Mouse (Mus musculus) large intestine, adult 2 months (tissue): ENCODE results near the gene Cd46. TPM values are rescaled to one million over a fixed set of nuclear protein-coding genes. Genes with fewer than 3 reads are reported as not detected.

ENCODE experiments used
- DNase-seq: peaks from one replicate; pipeline ENCODE4 v3.0.0-alpha.2; 2012; ENCODE audit warnings: low read depth, low spot score
- WGBS: fragments of 180-500 bp; shearing (Covaris S2); methylation state at CpG from one replicate; pipeline ENCODE4 v1.1.7; 2018; 5-methylcytosine and 5-hydroxymethylcytosine counted together
- polyA plus RNA-seq: library from polyadenylated mRNA; depleted of rRNA; stranded (reverse); fragments of >200 nt; gene quantifications from 2 replicates; pipeline ENCODE4 v1.2.3, GENCODE M21; 2012

Cd46 gene
- polyA plus RNA-seq, 1 experiment: 0.38 TPM

DNA sequence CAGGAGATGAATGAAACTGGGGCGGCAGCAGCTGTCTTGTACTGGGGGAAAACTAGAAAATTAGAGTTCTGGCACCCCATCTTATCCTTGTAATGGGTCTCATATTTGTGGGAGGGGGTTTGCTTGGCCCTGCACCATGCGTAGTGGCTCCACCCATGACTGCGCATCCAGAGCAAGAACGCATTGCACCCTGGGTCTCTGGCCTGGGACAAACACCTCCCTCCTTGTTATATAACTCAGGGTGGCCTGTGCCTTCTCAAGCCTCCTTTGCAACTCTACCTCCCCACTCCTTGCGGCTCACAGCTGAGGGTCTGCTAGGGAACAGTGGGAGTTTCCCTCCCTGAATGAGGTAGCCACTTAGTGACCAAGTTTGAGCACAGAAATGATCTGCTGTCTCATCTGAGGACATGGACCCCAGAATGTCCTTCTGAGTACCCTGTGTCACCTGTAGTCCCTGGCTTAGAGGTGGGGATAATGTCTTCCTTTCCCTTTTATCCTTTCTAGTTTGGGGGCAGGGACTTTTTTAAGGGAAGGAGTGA, 72.9 kb downstream of the Cd46 start:
- DNase-seq: no peak
- WGBS: 94% methylated on average over 5 of the region's 5 CpGs

DNA sequence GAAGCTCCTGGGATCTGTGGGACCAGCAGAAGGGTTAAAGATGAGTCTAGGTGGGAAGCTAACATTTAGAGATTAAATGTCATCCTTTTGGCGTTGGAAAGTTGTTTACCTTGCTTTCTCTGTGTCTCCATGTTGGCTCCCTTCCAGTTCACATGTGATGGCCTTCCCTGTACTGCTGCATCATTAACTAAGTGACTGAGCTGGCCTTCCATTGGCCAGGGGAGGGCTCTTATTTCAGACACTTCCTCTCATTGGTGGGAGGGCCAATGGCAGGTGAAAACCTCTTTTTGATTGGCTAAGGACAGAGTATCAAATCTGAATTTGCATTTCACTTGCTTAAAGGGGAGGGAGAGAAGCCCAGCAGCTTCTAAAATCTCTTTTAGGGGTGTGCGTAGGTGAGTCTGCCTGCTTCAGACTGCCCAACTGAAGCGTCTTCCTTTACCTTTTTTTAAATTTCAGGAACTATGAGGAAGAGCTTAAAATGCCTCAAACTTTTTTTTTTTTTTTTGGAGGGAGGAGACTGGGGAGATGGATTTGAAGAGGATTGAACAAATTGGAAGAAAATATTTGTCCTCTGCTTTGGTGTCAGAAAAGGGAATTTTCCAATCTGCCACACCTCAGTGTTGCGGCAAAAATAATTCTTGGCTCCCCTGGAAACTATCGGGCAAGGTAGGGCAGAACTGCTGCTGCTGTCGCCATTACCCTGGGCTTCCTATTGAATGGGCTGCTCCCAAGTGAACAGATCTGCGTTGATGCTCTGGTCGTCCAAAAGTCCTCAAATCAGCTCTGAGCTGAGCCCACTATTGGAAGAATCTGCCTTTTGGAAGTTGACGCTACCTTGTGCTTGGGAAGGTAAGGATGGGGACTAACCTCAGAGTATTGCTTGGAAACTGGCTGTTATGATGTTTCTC, 73.7 kb downstream of the Cd46 start:
- DNase-seq: no peak
- 82% methylated on average over 9 of the region's 9 CpGs for WGBS

DNA sequence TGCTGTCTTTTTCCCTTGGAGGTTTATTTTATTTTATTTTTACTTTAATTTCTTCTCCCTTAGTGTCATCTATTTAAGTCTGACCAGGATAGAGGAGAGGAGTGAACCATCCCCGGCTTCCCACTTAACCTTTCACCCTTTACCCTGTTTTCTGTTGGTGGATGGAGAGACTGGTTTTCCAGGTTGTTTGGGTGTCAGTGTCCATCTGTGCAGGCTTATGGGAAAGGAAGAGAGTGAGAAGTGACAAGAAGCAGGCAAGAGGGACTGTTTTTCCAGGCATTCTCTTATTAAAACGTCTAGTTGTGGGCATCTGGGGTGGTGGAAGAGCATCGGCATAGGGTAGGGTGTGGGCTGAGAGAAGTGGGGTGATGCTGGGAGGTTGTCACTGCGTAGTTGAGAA, 74.4 kb downstream of the Cd46 start:
- DNase-seq: no peak
- 57% methylated on average over 4 of the region's 4 CpGs for WGBS

DNA sequence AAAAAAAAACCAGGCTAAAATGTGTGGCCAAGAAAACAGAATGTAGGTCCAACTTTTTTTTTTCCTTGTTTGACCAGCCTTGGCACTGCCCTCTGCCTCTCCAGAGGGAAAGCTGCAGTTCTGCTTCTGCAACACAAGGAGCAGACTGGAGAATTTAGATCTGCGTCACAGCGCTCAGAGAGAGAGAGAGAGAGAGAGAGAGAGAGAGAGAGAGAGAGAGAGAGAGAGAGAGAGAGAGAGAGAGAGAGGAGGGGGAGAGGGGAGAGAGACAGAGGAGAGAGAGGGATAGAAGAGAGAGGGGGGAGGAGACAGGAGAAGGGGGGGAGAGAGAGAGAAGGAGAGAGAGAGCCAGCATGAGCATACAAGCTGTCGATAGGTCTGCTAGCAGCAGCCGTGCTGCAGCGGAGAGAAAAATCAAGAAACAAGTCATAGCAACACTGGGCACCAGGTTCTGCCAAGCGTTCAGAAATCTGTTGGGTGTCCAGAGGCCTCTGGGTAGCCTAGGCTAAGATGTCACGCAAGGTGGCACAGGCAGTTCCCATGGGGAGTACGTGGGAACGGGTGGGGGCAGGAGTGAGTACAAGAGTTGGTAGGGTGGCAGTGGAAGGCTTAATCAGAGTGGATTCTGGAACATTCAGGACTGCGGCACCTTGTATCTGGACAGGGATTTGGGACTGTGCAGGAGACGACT, 75.1 kb downstream of the Cd46 start:
- DNase-seq: no peak
- WGBS: 38% methylated on average over 11 of the region's 11 CpGs

DNA sequence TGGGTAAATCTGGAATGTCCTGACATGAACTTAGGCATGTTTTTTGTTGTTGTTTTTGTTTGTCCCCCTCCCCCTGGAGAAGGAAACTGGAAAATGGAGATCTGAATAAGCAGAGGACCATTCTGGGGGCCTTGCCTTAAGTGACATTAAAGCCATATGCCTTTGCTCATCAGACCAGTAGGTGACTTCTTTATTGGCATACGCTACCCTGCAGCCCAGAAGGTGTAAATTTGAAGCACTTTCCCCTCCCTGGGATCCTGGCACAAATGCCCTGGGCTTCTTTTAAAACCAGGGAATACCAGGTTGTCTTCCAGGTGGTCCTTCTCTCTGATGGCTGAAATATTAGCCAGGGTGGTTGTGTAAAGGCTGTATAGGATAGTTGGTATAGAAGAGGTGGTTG, 76.8 kb downstream of the Cd46 start:
- no peak for DNase-seq
- WGBS: 97% methylated on average over 1 of the region's 1 CpGs

DNA sequence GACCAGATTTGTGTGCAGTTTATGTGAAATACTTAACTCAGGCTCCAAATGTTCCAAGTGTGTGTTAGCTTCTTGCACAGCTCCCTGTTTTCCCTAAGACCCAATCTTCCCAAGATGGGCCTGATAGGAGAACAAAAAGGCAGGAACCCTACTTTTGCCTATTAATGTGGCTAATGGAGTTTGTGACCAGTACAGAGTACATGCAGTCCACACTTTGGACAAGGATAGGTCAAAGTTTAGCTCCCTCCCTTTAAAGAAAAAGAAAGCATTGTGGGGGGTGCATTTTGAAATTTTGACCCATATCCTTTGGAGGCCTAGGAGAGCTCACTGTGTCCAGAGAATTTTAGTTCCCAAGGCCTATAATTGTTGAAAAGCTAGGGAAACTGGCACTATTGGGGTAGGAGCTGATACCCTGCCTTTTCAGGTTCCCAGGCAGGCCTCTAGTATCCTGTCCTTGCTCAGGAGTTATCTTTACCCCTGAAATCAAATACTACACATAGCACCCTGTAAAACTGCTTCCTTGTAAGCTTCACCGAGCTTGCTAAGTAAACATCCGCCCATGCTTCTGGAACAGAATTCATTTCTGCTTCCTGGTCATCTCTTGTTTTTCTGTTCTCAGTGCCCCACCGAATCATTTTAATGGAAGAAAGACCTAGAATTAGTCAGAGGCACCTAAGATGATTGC, 77.7 kb downstream of the Cd46 start:
- DNase-seq: no peak
- 22% methylated on average over 3 of the region's 3 CpGs for WGBS

DNA sequence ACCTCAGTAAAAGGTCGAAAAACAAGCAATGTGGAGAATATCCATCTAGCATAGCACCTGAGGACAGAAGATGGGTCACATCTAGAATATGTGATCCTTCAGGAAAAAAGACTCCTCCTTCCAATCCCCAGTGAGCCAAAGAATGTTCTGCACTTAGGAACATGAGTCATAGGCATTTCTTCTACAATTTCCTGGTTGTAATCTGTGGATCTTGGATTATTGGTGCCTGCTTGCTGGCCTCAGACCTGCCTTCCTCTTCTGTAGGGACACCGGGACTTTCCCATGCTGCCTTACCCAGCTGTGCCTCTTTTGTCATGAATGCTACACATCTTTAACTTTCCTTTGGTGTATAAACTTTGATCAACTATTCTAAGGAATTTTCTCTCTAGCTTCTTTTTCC, 79.5 kb downstream of the Cd46 start:
- 33% methylated on average over 2 of the region's 2 CpGs for WGBS
- DNase-seq: no peak

DNA sequence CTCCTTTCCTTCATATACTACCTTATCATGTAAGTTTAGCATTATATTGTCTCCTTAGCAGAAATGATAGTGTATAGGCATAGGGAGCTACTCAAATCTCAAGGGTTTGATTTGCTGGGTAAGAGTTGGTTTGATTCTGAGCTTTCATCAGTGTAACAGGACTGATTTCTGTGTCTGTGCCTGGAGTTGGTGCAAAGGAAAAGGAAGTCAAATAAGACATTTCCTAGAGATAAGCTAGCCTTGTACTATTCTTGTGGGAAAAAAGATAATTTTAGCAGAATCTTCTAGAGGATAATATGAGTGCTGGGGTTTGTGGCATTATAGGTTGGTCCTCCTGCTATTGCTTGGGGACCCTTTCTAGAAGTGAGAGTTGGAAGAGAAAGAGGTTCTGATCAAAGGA, 85.8 kb downstream of the Cd46 start:
- no peak for DNase-seq

DNA sequence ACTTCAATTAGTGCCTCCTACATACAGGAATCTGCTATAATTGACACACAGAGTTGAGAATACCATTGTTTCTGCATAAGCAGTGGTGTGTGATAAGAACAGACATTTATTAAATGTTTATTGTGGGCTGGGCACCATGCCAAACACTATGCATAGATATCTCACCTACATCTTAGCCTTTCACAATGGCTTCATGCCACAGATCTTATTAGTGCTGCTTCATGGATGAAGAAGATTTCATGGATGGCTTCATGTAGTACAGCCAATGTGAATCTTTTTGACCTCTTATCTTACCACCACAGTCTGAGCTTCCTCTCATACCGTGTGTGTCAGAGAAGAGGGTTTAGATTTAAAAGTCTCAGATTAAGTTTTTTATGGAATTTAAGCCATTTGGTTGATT, 87.9 kb downstream of the Cd46 start:
- WGBS: 54% methylated on average over 1 of the region's 1 CpGs

DNA sequence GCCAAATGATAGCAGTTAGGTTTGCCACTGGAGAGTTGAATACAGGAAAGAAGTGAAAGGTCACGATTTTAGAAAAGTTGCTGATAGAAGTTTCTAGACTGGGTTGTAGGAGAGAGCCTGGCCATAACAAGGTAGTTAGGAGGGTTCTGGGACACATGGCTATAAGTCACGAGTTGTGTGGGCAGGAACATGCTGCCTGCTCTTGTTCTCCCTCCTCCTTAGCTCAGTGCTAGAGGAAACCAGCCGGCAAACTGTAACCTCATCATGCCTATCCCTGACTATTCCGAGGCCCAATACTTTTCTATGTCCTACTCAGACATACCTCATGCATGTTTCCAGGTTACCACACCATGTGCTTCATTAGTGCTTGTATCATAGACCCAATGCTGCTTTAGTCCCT, 88.7 kb downstream of the Cd46 start:
- no peak for DNase-seq
- 94% methylated on average over 4 of the region's 4 CpGs for WGBS

More for the DNA sequence above, 87.9 kb downstream of the Cd46 start:
- no peak for DNase-seq

DNA sequence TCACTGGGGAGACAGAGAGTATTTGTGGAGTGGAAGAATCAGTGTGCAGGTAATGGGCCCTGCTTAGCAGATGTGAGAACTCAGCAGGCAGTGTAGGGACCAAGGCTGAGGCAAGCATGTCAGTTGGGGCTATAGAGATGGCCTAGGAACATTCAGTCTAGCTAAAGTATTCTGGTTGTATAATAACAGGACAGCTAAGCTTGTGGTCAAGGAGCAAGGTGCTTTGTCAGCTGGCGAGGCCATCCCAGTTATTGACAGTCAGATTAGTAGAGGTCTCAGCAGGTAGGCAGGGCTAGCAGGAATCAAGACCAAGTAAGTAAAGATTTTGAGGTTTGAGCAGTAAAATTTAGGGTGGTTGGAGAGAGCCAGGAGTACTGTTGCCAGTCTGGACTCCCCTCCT, 93.7 kb downstream of the Cd46 start:
- DNase-seq: no peak
- 80% methylated on average over 1 of the region's 1 CpGs for WGBS

DNA sequence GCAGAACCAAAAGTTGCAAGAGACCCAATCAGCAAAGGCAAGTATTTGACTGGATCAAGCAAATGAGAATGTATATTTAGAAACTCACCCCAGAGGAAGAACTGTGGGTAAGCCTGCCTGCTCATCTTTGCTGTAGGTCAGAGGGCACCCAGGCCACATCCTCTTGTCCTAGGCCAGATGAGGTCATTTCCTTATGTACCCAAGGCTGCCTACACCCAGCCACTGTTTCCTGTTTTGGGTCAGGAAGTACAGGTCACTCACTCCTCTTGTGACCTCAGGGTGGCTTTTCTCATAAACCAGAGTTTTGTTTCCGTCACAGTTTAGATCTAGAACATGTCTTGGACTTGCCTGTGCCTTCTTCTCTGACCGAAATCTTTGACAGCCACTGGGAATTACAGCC, 96.9 kb downstream of the Cd46 start:
- 60% methylated on average over 2 of the region's 2 CpGs for WGBS
- no peak for DNase-seq

DNA sequence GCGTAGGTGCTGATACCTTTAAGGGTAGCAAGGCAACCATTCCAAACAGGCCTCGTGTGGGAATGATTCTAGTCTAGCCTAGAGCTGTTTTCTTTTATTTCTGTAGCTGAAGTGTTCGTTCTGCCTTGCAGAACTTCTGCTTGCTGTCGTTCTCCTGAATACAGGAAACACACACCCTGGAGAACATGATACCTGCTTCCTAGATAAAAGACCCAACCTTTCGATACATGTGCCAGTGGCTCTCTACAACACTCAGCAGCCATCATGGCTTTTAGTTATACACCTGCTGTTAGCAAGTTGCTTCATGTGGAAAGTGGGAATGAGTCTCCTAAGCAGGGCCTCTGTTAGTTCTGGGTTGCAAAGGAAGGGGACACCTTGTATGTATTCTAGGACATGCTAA, 97.8 kb downstream of the Cd46 start:
- 79% methylated on average over 5 of the region's 5 CpGs for WGBS
- no peak for DNase-seq

DNA sequence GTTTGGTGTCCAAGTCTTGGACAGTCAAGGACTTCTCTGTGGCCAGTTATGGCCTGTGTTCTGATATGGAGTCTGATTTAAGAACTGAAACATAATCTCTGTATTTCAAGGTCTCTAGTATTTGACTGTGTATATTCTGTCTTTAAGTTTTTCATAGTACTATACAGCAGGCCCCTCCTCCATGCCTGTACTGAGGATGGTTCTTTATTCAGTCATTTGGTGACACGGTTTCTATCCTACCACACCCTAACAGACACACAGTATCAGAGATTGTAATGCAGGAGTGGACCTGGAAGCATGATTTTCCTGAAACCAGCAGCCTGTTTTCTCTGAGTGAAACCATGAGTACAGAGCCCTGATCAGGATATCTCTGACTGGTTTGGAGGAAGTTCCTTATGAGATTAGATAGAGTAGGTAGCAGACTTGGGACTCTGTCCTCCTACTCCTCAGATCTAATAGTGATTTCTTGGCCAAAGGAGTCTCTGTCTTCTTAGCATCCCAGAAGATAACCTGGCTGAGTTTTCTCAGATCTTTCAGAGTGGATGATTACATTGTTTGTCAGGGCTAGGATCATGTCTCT, 98.5 kb downstream of the Cd46 start:
- no peak for DNase-seq
- WGBS: 43% methylated on average over 1 of the region's 1 CpGs

DNA sequence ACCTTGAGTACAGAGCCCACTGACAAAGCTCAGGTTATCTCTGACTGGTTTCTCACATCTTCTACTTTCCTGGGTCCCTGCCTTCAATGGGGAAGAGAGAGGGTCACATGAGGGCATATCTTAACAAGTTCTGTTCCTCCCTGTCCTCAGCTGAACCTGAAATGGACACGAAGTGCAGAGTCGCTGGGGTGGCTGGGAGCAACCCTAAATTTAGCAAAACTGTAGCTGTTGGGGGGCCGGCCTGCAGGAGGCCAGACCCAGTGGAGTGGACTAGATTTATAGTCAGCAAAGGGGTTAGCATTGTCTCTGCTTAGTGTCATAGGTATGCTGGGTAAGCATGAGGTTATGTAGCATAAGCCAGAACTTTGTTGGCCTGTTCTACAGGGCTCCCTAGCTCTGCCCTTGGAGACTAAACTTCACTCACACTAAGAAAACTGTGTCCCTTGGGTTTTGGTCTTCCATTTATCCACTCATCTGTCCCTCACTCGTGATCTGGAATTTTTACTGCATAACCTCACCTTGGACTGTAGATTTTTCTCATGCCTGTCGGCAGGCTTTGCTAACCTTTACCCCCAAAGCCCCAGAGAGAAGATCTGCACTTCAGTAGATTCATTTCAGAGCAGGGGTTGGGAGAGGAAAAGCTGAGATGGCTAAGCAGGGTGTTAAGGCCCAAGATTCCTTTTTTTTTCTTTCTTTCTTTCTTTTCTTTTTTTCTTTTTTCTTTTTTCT, 99.3 kb downstream of the Cd46 start:
- WGBS: 46% methylated on average over 5 of the region's 5 CpGs
- no peak for DNase-seq

DNA sequence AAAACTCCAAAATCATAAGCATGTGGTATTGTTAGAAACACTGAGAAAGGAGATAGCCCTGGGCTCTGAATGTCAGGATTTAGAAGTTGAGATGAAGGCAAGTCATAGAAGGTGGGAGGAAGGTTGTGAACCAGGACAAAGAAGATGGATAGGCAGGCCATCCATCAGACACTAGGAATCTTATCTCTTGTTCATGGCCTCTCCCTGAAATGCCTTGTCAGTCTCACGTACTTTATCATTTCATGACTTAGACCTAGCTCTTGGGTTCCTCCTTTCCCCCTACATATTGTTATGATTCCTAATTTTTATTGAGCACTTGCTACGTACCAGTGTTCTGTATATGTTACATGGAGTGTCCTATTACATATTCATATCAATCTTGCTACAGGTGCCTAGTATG, 100.4 kb downstream of the Cd46 start:
- WGBS: 71% methylated on average over 2 of the region's 2 CpGs
- no peak for DNase-seq

DNA sequence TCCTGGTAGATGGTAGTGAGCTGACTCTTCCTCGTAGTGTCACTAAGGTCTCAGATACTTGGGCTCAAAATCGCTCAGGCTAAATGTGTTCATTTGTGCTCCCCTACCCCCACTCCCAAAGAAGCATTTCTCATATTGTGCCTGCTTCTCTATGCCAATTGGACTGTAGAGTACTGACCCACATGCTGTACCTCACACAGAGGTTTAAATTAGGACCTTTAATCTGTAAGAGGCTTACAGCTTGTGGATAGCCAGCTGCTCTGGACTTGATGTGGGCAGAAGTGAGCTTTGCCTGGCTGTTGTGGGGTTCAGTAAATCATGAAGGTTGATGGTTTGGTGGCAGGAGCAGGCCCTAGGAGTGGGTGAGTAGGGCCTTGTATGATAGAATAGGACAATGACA, 101.1 kb downstream of the Cd46 start:
- DNase-seq: no peak
- WGBS: 88% methylated on average over 2 of the region's 2 CpGs

DNA sequence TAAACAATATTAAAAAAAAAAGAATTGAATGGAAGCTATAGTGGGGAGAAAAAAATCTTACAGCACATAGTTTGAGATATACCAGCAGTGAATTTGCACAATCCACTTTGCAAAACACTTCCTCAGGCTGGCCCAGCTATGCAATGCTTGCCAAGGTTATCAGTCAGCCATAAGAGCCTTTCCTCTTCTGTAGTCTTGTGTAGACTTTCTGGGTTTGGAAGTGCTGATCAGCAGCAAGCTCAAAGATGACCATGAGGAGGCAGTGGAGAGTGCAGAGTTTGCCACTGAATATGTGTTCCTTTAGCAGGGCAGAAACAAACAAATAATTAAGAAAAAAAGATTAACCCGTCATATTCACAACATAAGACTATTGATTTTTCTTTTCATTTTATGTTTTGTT, 103.0 kb downstream of the Cd46 start:
- 92% methylated on average over 1 of the region's 1 CpGs for WGBS
- DNase-seq: no peak
